In the genomic region with DNA sequence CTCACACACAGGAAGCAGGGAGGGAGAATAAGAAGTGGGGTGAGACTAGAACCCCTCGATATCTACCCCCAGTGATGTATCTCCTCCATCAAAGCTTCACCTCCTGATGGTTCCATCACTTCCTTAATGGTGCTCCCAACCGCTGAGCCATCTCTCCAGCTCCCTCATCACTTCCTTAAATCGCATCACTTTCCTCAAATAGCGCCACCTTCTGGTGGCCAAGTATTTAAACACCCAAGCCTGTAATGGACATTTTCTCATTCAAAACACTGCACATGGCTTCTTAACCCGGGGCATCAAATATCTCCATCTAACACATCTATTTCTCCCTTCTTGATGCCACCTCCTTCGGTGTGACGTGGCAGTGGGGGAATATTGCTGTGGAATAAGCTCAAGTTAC, we compare ENCODE assay signal across 24 mouse cellular contexts.
DNase-seq lines count a peak whose midpoint lies in the region; ATAC-seq and TF ChIP-seq lines count a peak whose summit lies in the region.
"Had no signal": no experiment of that assay in that cellular context is flagged by ENCODE, and none has a peak within 500 bp of the region (broad histone marks: within the 10 kb centered on the region; RNA-seq: fewer than 3 reads in every experiment).

No protein-coding gene starts in this region.

- no peak overlapping the region for H3K4me2 ChIP-seq in forebrain, postnatal 0 days (ENCODE audit: low read depth)
- H3K4me2 ChIP-seq in forebrain, embryonic 11.5 days (ENCODE audit: low read depth, low read length, severe bottlenecking): no peak overlapping the region
- no peak overlapping the region for H3K4me2 ChIP-seq in neural tube, embryonic 11.5 days (ENCODE audit: low read depth)
- H3K4me2 ChIP-seq: embryonic facial prominence, embryonic 13.5 days; forebrain, embryonic 13.5 days; heart, embryonic 11.5 days; limb, embryonic 15.5 days; lung, embryonic 14.5 days had no signal

- 70% methylated on average over 7 of the region's 7 CpGs for WGBS in forebrain, postnatal 0 days
- WGBS in forebrain, embryonic 11.5 days: 73% methylated on average over 7 of the region's 7 CpGs
- 74% methylated on average over 7 of the region's 7 CpGs for WGBS in neural tube, embryonic 11.5 days

- DNase-seq in forebrain, postnatal 0 days: no peak
- no peak for DNase-seq in forebrain, embryonic 11.5 days (ENCODE audit: low spot score)
- peak; percentile 26 for DNase-seq in neural tube, embryonic 11.5 days (ENCODE audit: low spot score)
- DNase-seq in neural tube, embryonic 10.5 days (ENCODE audit: extremely low spot score, low spot score): no peak
- peak; percentile 17 for DNase-seq in brain, embryonic 14.5 days (ENCODE audit: low read depth)
- no peak for DNase-seq in right cerebral cortex, postnatal 36 days (ENCODE audit: low spot score in 2 of 2)
- no peak for DNase-seq in testis, postnatal 14 days (ENCODE audit: low spot score)
- DNase-seq: adrenal gland, postnatal 14 days; cerebellum, adult 9-11 months; gastrocnemius, postnatal 10 days; heart, adult 11 months; kidney, adult 11 months; left cerebral cortex, postnatal 4 days; lung, embryonic 14.5 days; right cerebral cortex, postnatal 25 days; thymus, postnatal 4 days had no signal

- 0 out of 2 replicates have a peak, but pooled peaks have one; percentile 30 for TF ChIP-seq CTCF in forebrain, postnatal 0 days (IDR thresholded peaks at IDR 0.05; ENCODE audit: low read depth)
- peak; percentile 22; the same call in 1 of the 2 replicates for TF ChIP-seq CTCF in brain, embryonic 14.5 days (IDR thresholded peaks at IDR 0.05; ENCODE audit: borderline replicate concordance, extremely low read depth, insufficient read depth, insufficient read length)

- no peak for TF ChIP-seq POLR2A in brain, embryonic 14.5 days (IDR thresholded peaks at IDR 0.05; ENCODE audit: borderline replicate concordance, extremely low read depth, insufficient read depth, insufficient read length, poor library complexity, severe bottlenecking)

- H3K4me1 ChIP-seq in forebrain, postnatal 0 days (ENCODE audit: insufficient read depth): no peaks in the 10 kb centered on the region
- no peaks in the 10 kb centered on the region for H3K4me1 ChIP-seq in forebrain, embryonic 11.5 days (replicated peaks; ENCODE audit: control insufficient read depth, insufficient read depth, low read length)
- H3K4me1 ChIP-seq in neural tube, embryonic 11.5 days (ENCODE audit: control insufficient read depth, insufficient read depth, low read length): no peaks in the 10 kb centered on the region
- H3K4me1 ChIP-seq: embryonic facial prominence, embryonic 13.5 days; forebrain, embryonic 13.5 days; limb, embryonic 15.5 days had no signal

- no peak overlapping the region for H3K4me3 ChIP-seq in forebrain, postnatal 0 days (ENCODE audit: low read depth, low read length)
- no peak overlapping the region for H3K4me3 ChIP-seq in forebrain, embryonic 11.5 days (ENCODE audit: low read depth, low read length)
- no peak overlapping the region for H3K4me3 ChIP-seq in neural tube, embryonic 11.5 days (ENCODE audit: low read depth, low read length)
- H3K4me3 ChIP-seq: embryonic facial prominence, embryonic 13.5 days; erythroblast, embryonic 14.5 days; forebrain, embryonic 13.5 days; limb, embryonic 15.5 days had no signal

- no peaks in the 10 kb centered on the region for H3K27me3 ChIP-seq in forebrain, postnatal 0 days (ENCODE audit: insufficient read depth, low read length)
- no peaks in the 10 kb centered on the region for H3K27me3 ChIP-seq in forebrain, embryonic 11.5 days (ENCODE audit: control insufficient read depth, insufficient read depth, low read length)
- H3K27me3 ChIP-seq in neural tube, embryonic 11.5 days (ENCODE audit: control insufficient read depth, insufficient read depth, low read length): no peaks in the 10 kb centered on the region
- H3K27me3 ChIP-seq: embryonic facial prominence, embryonic 13.5 days; forebrain, embryonic 13.5 days; limb, embryonic 15.5 days had no signal

- H3K9ac ChIP-seq in forebrain, postnatal 0 days: no peak overlapping the region
- H3K9ac ChIP-seq in forebrain, embryonic 11.5 days (ENCODE audit: low read length): no peak overlapping the region
- H3K9ac ChIP-seq in neural tube, embryonic 11.5 days (ENCODE audit: low read length): no peak overlapping the region
- H3K9ac ChIP-seq: embryonic facial prominence, embryonic 13.5 days; forebrain, embryonic 13.5 days; limb, embryonic 15.5 days; liver, embryonic 14.5 days; lung, embryonic 14.5 days had no signal

- no peak for ATAC-seq in forebrain, postnatal 0 days
- no peak for ATAC-seq in forebrain, embryonic 11.5 days (replicated peaks; ENCODE audit: low FRiP score)
- ATAC-seq in neural tube, embryonic 11.5 days (ENCODE audit: insufficient read depth, low FRiP score, low TSS enrichment): no peak
- ATAC-seq: forebrain, embryonic 13.5 days; midbrain, embryonic 16.5 days had no signal

- H3K9me3 ChIP-seq in forebrain, postnatal 0 days (ENCODE audit: low read length): no peaks in the 10 kb centered on the region
- no peaks in the 10 kb centered on the region; the same call in 1 of the 2 replicates for H3K9me3 ChIP-seq in forebrain, embryonic 11.5 days (ENCODE audit: control insufficient read depth, low read length)
- H3K9me3 ChIP-seq in neural tube, embryonic 11.5 days (ENCODE audit: control insufficient read depth, low read length): no peaks in the 10 kb centered on the region
- H3K9me3 ChIP-seq: embryonic facial prominence, embryonic 13.5 days; limb, embryonic 15.5 days had no signal

- no peak overlapping the region for H3K27ac ChIP-seq in forebrain, postnatal 0 days (ENCODE audit: low read depth, low read length)
- no peak overlapping the region for H3K27ac ChIP-seq in forebrain, embryonic 11.5 days (ENCODE audit: low read depth, low read length)
- no peak overlapping the region for H3K27ac ChIP-seq in neural tube, embryonic 11.5 days (ENCODE audit: low read depth, low read length)
- H3K27ac ChIP-seq: embryonic facial prominence, embryonic 13.5 days; forebrain, embryonic 13.5 days; limb, embryonic 15.5 days; liver, embryonic 14.5 days had no signal

- H3K36me3 ChIP-seq in forebrain, postnatal 0 days (ENCODE audit: insufficient read depth): no peaks in the 10 kb centered on the region
- no peaks in the 10 kb centered on the region for H3K36me3 ChIP-seq in forebrain, embryonic 11.5 days (ENCODE audit: control insufficient read depth, insufficient read depth, low read length)
- no peaks in the 10 kb centered on the region for H3K36me3 ChIP-seq in neural tube, embryonic 11.5 days (ENCODE audit: control insufficient read depth, insufficient read depth, low read length)
- H3K36me3 ChIP-seq: embryonic facial prominence, embryonic 13.5 days; G1E; limb, embryonic 15.5 days had no signal

Comparison
In these comparisons a context has a peak if more than half of its experiments do, and no peak if none do; other contexts are left out.
1. DNase-seq: peak in neural tube, embryonic 11.5 days (single experiment) and brain, embryonic 14.5 days (single experiment); none in forebrain, postnatal 0 days (single experiment), forebrain, embryonic 11.5 days (single experiment), neural tube, embryonic 10.5 days (single experiment), right cerebral cortex, postnatal 36 days (0 of 2) and testis, postnatal 14 days (single experiment).